Mouse (Mus musculus) urinary bladder, postnatal 14 days (tissue): ENCODE measurements at regions not wholly inside any gene's neighbourhood (a gene's known extent, or its start where the extent isn't known, plus 50 kb on each side); places are given as distances from the start of the nearest gene placed in this dataset.
A peak's percentile ranks its signal among the peaks of the same experiment; 100 is the strongest.

Experiments
- DNase-seq: peaks from one replicate; pipeline ENCODE4 v3.0.0; 2021; ENCODE audit warnings: low spot score

DNA sequence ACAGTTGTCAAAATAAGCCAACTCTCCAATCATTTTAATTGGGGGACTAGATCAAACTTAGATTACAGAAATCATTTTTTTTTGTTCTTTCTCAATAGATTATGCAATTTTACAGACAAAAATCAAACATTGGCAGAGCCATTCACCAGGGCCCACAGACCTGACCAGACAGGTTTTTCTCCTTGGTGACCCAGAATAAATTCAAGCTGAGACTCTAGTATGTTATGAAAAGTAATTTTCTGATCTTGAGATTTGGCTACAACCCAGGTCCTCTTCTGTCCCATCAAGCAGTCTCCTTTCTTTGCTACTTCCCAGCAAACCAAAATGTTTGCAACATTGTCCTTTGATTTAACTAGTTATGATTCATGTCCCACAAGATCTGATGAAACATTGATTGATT, 71.7 kb upstream of the Gm17604 start:
- DNase-seq: peak; percentile 18
